Mouse (Mus musculus): ENCODE measurements around the gene Dpp9. TPM values are rescaled to one million over a fixed set of nuclear protein-coding genes. Genes with fewer than 3 reads are reported as not detected.

Dpp9 gene
- total and polyA plus RNA-seq, 2 experiments from 2014 or later = 19.5 to 21.9 TPM

GRCm38 (mm10) chr17:56203729-56204128 is 15.0 kb downstream of the Dpp9 start:
- ATAC-seq (no peak), DNase-seq (no peak)
- H3K4me2 ChIP-seq (ENCODE audit: low read depth) = no peak overlapping the region
- TF ChIP-seq CTCF (IDR thresholded peaks at IDR 0.05; ENCODE audit: low read depth) = peak; percentile 44
- no peak overlapping the region for H3K4me3 ChIP-seq (ENCODE audit: low read depth, low read length)
- H3K36me3 ChIP-seq (ENCODE audit: insufficient read depth) = peaks cover 86% of the 10 kb centered on the region
- WGBS = 58% methylated on average over 3 of the region's 3 CpGs
- no peaks in the 10 kb centered on the region for H3K27me3 ChIP-seq (ENCODE audit: insufficient read depth, low read length)
- no peaks in the 10 kb centered on the region for H3K9me3 ChIP-seq (ENCODE audit: low read length)
- H3K9ac ChIP-seq = no peak overlapping the region
- no peaks in the 10 kb centered on the region for H3K4me1 ChIP-seq (ENCODE audit: insufficient read depth)
- no peak overlapping the region for H3K27ac ChIP-seq (ENCODE audit: low read depth, low read length)

- ATAC-seq = no peak
- Histone ChIP-seq H3K27ac (ENCODE audit: low read depth, low read length) (no peak overlapping the region), H3K9ac (no peak overlapping the region), H3K9me3 (ENCODE audit: low read length) (no peaks in the 10 kb centered on the region), H3K4me3 (ENCODE audit: low read depth, low read length) (no peak overlapping the region), H3K36me3 (ENCODE audit: insufficient read depth) (peaks cover 88% of the 10 kb centered on the region), H3K4me2 (ENCODE audit: low read depth) (no peak overlapping the region), H3K4me1 (ENCODE audit: insufficient read depth) (no peaks in the 10 kb centered on the region), H3K27me3 (ENCODE audit: insufficient read depth, low read length) (no peaks in the 10 kb centered on the region)
- WGBS = 96% methylated on average over 8 of the region's 8 CpGs
- no peak for TF ChIP-seq CTCF (IDR thresholded peaks at IDR 0.05; ENCODE audit: low read depth)
- DNase-seq = no peak
These were observed 16.2 kb downstream of the Dpp9 start for GRCm38 (mm10) chr17:56202476-56202875.

GRCm38 (mm10) chr17:56201642-56202041 is 17.1 kb downstream of the Dpp9 start:
- ATAC-seq = no peak
- H3K27me3 ChIP-seq (ENCODE audit: insufficient read depth, low read length) = no peaks in the 10 kb centered on the region
- H3K4me3 ChIP-seq (ENCODE audit: low read depth, low read length) = no peak overlapping the region
- no peaks in the 10 kb centered on the region for H3K9me3 ChIP-seq (ENCODE audit: low read length)
- no peak overlapping the region for H3K27ac ChIP-seq (ENCODE audit: low read depth, low read length)
- H3K4me2 ChIP-seq (ENCODE audit: low read depth) = no peak overlapping the region
- WGBS = 66% methylated on average over 3 of the region's 3 CpGs
- no peak overlapping the region for H3K9ac ChIP-seq
- peak; percentile 25; the same call in 1 of the 2 replicates for TF ChIP-seq CTCF (IDR thresholded peaks at IDR 0.05; ENCODE audit: low read depth)
- peaks cover 88% of the 10 kb centered on the region for H3K36me3 ChIP-seq (ENCODE audit: insufficient read depth)
- no peaks in the 10 kb centered on the region for H3K4me1 ChIP-seq (ENCODE audit: insufficient read depth)
- no peak for DNase-seq

- no peak for DNase-seq
- no peak overlapping the region for H3K27ac ChIP-seq (ENCODE audit: low read depth, low read length)
- H3K4me2 ChIP-seq (ENCODE audit: low read depth) = no peak overlapping the region
- peak; percentile 52 for TF ChIP-seq CTCF (IDR thresholded peaks at IDR 0.05; ENCODE audit: low read depth)
- no peak for ATAC-seq
- WGBS = 83% methylated on average over 9 of the region's 9 CpGs
- H3K9ac ChIP-seq = no peak overlapping the region
- H3K9me3 ChIP-seq (ENCODE audit: low read length) = no peaks in the 10 kb centered on the region
- H3K4me3 ChIP-seq (ENCODE audit: low read depth, low read length) = no peak overlapping the region
- no peaks in the 10 kb centered on the region for H3K27me3 ChIP-seq (ENCODE audit: insufficient read depth, low read length)
- no peaks in the 10 kb centered on the region for H3K4me1 ChIP-seq (ENCODE audit: insufficient read depth)
- peaks cover 88% of the 10 kb centered on the region for H3K36me3 ChIP-seq (ENCODE audit: insufficient read depth)
These were observed 18.1 kb downstream of the Dpp9 start for GRCm38 (mm10) chr17:56200586-56200985.

GRCm38 (mm10) chr17:56196860-56197259 is 21.8 kb downstream of the Dpp9 start:
- H3K4me1 ChIP-seq (ENCODE audit: insufficient read depth) = no peaks in the 10 kb centered on the region
- H3K36me3 ChIP-seq (ENCODE audit: insufficient read depth) = peaks cover 87% of the 10 kb centered on the region
- H3K4me2 ChIP-seq (ENCODE audit: low read depth) = no peak overlapping the region
- H3K4me3 ChIP-seq (ENCODE audit: low read depth, low read length) = no peak overlapping the region
- peak; percentile 55 for TF ChIP-seq CTCF (IDR thresholded peaks at IDR 0.05; ENCODE audit: low read depth)
- H3K9me3 ChIP-seq (ENCODE audit: low read length) = no peaks in the 10 kb centered on the region
- H3K27me3 ChIP-seq (ENCODE audit: insufficient read depth, low read length) = no peaks in the 10 kb centered on the region
- 76% methylated on average over 2 of the region's 2 CpGs for WGBS
- ATAC-seq (no peak), DNase-seq (no peak)
- H3K9ac ChIP-seq = no peak overlapping the region
- no peak overlapping the region for H3K27ac ChIP-seq (ENCODE audit: low read depth, low read length)

DNA sequence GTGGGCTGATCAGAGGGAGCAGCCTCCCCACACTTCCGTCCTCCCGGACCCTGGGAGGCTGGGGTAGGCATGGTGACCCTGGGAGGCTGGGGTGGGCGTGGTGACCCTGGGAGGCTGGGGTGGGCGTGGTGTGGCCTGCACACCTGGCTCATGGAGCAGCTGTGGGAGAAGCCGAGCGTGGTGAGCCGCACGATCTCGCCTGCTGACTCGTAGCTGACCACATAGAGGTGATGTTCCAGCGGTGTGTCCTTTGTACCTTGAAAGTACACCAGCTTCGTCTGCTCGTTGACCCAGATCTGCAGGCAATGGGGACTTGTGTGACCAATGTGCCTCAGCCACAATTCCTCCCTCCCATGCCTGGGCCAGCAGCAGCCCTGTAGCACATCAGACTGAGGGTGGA is 23.9 kb downstream of the Dpp9 start:
- ATAC-seq = no peak
- peaks cover 89% of the 10 kb centered on the region for H3K36me3 ChIP-seq (ENCODE audit: insufficient read depth)
- 92% methylated on average over 13 of the region's 13 CpGs for WGBS

GRCm38 (mm10) chr17:56194357-56194756 is 24.3 kb downstream of the Dpp9 start:
- WGBS = 92% methylated on average over 12 of the region's 12 CpGs
- no peak overlapping the region for H3K27ac ChIP-seq (ENCODE audit: low read depth, low read length)
- no peak for ATAC-seq

More for the DNA sequence above, 23.9 kb downstream of the Dpp9 start:
- H3K4me3 ChIP-seq (ENCODE audit: low read depth, low read length) = no peak overlapping the region
- no peaks in the 10 kb centered on the region for H3K27me3 ChIP-seq (ENCODE audit: insufficient read depth, low read length)
- no peak overlapping the region for H3K27ac ChIP-seq (ENCODE audit: low read depth, low read length)
- no peaks in the 10 kb centered on the region for H3K9me3 ChIP-seq (ENCODE audit: low read length)
- H3K4me2 ChIP-seq (ENCODE audit: low read depth) = no peak overlapping the region
- DNase-seq = no peak
- no peak for TF ChIP-seq CTCF (IDR thresholded peaks at IDR 0.05; ENCODE audit: low read depth)
- no peaks in the 10 kb centered on the region for H3K4me1 ChIP-seq (ENCODE audit: insufficient read depth)
- no peak overlapping the region for H3K9ac ChIP-seq

More at GRCm38 (mm10) chr17:56194357-56194756, 24.3 kb downstream of the Dpp9 start:
- Histone ChIP-seq H3K27me3 (ENCODE audit: insufficient read depth, low read length) (no peaks in the 10 kb centered on the region), H3K4me2 (ENCODE audit: low read depth) (no peak overlapping the region), H3K9ac (no peak overlapping the region), H3K4me3 (ENCODE audit: low read depth, low read length) (no peak overlapping the region), H3K4me1 (ENCODE audit: insufficient read depth) (no peaks in the 10 kb centered on the region), H3K36me3 (ENCODE audit: insufficient read depth) (peaks cover 92% of the 10 kb centered on the region), H3K9me3 (ENCODE audit: low read length) (no peaks in the 10 kb centered on the region)
- no peak for TF ChIP-seq CTCF (IDR thresholded peaks at IDR 0.05; ENCODE audit: low read depth)
- DNase-seq = no peak

Measured in forebrain, postnatal 0 days (tissue).